Mouse (Mus musculus) layer of hippocampus, adult 8-10 months (tissue): ENCODE measurements around the gene Rasgrp4. TPM values are rescaled to one million over a fixed set of nuclear protein-coding genes. Genes with fewer than 3 reads are reported as not detected.

Source experiments
- DNase-seq, 2 experiments: peaks; one replicate each; pipeline ENCODE4 v3.0.0; 2022; ENCODE audit warnings: low spot score in 2 of 2
- total RNA-seq, 4 experiments: library from RNA; stranded (reverse); gene quantifications; 2 replicates each; pipeline ENCODE4 v1.2.4; 2022

Rasgrp4 gene
- total RNA-seq, 4 experiments from 2014 or later, result 0.72 to 2.3 (median 0.93) TPM

DNA sequence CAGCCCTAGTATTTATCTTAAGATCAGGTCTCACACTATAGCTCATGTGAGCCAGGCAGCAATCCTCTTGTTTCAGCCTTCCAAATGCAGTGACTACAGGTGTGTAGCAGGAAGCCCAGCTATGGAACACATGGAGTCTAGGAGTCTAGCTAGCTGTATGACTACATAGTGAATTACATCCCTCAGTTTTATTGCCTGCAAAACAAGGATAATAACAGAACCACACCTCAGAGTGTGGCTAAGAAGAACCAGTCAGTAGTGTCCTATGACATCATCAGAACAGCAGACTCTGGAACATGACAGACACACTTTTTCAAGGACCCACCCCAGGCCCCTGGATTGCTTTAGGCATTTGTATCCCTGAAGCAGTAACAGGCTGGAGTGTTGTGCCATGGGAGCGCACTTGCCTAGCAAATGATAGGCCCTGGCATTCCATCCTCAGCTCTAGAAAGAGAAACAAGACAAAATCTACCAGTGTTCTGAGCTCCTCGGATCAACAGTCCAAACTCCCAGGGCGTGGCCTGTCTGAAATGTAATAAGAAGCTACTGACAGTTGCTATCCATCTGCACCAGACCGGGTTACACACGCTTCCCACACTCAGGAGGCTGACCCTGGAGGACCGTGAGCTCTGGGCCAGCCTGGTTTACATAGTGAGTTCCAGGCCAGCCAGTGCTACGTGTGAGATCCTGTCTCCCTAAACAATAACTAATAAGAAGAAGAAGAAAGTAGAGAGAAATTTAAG lies 12.1 kb downstream of the Rasgrp4 start:
- no peak for DNase-seq

DNA sequence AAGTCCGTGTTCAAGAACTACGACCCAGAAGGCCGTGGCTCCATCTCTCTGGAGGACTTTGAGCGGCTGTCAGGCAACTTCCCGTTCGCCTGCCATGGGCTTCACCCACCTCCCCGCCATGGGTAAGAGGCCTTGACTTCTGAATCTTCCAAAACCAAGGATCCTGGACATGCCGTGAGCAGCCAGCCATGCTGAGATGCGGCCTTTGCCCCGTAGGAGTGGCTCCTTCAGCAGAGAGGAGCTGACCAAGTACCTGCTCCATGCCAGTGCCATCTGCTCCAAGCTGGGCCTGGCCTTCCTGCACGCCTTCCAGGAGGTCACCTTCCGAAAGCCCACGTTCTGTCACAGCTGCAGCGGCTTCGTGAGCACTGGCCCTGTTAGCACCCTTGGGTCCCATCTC lies 14.1 kb downstream of the Rasgrp4 start:
- no peak for DNase-seq

DNA sequence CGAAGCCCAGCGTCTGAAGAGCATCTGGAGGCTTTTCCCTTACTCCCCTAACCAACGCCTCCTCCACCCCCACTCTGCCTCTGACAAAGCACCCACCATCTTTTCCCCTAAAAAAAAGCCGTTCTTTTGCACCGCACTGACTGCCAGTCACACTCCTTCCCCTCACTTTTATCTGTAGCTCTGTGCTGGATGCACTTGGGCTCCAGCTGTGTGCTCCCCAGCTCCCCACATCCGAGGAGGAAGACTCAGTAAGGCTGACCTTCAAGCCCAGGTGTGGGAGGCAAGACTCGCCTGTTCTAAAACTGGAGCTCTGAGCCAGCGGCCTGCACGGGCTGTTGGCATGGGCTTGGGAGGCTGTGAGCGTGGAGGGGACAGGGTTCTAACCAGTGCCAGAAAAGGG lies 16.8 kb downstream of the Rasgrp4 start:
- DNase-seq, result no peak

DNA sequence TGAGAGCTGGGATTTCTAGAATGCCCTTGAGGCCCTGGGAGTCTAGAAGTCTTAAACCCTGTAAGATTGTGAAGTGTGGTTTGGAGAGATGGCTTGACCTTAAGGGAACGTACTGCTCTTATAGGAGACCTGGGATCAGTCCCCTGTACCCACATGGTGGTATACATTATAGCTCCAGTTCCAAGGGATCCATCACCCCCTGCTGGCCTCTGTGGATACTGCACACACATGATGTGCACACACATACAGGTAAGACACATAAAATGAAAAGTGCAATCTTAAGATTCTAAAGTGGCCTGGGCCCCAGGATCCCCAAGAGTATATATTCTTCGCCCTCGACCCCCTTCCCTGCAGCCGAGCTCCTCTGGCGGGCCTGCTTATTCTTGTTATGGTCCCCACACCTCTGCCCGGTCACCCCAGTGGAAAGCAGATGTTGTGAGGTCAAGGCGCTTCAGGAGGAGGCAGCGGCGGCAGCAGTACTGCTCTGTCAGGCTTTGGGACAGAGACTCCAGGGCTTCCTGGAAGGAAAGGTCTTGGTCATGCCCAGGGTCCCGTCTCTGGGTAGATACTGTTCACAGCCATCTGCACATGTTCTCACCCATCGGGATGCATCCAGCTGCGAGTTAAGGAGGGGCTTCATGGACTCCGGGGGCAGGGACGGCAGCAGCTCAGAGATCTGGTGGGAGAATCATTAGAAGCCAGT lies 19.5 kb downstream of the Rasgrp4 start:
- no peak for DNase-seq

DNA sequence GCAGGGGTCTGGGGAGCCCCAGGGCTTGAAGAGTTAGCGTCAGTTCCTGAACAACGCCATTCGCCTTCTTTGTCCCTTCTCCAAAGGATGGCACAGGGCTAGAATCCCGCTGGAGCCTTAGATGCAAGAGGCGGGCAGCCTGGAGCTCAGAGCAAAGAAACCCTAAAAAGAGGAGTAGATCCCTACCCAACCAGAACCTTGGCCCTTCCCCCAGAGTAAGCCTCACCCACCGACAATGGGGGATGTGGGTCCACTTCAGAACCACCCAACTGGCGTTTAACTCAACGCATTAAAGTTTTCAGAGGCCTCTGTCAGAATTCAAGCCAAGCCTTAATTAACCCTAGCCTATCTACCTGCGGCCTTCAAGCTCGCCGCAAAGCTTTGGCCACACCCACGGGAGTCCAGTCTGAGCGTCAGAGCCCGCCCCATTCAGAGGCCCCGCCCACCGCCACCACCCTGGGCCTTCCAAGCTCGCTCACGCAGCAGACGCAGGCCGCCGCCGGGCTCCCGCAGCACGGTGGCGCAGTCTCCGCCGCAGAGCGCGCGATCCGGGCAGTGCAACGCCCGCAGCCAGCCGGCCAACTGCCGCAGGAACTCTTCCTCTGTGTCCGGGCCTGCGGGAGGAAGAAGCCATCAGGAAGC lies 20.7 kb downstream of the Rasgrp4 start:
- DNase-seq, result peak; percentile 78 to 86

DNA sequence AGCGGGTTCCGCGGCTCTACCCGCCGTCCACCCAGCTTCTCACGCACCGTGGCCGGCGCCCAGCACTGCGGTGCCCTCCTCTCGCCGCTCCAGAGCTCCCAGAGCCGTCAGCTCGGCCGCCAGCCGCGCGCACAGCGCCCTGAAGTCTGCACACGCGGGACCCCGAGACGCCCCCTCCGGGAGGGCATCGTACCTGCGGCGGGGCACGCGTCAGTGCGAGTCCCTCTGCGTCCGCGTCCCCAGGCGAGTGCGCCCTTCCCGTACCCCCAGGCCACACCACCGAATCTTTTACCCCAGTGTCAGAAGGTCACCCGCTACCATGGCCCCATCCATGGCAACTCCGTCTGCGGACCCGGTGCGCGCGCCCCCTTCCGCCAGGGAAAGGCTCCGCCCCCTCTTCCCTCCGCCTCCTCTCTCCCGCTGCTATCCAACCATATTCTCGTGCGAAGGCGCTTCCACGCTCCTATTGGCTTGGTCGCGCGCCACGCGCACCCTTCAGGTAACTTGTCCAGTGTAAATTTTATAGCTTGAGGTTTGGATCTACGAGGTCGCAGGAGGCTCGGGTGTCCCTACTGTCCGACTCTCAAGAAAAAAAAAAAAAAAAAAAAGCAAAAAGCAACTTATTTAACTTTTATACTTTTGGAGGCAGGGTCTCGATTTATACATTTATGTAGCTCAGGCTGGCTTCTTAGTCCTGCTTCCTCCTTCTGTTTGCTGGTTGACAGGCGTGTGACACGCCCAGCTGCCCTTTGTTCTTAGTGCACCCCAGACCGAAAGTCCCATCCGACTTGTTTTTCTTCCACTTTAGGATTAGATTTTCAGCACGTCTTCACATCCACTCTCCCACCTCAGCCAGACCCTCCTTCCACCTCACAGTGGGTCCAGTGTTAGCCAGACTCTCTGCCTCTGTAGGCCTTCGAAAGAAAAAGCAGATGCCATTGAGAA lies 21.5 kb downstream of the Rasgrp4 start, which contains the start of gene Fam98c:
TSS of gene Fam98c (minus strand) at position 397 of the 945 bp plus-strand sequence.
- peak; percentile 80 to 82 for DNase-seq

DNA sequence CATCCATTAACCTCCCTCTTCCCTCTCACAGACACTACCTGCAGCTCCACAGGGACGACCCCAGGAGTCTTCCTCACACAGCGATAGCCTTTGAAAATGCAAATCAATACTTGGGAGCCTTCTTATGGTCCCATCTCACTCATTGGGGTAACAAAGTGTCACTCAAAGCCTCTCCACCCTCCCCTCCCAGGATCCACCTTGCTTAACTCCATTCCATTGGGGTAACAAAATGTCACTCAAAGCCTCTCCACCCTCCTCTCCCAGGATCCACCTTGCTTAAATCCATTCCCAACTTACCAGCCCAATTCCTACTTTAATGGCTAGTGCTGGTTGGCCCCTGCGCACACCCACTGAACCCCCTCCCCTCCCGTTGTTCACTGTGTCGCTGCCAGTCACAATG lies 23.6 kb downstream of the Rasgrp4 start:
- DNase-seq, result no peak

DNA sequence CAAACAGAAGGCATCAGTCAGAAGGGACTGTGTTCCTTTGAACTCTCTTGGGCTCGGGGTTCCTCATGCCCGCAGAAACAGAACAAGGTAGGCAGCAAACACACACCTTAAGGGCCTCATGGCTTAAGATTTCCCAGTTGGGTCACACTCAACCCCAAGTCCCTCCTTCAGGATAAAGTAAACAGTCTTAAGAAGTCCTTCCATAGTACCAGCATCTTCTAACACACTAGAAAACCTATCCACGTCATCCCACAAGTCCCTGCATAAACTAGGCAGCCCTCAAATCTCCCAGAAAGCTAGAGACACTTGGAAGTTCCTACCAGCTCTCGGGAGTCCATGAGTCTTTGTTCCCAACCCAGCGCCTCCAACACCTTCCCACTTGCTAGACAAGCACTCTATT lies 27.6 kb downstream of the Rasgrp4 start:
- no peak for DNase-seq

DNA sequence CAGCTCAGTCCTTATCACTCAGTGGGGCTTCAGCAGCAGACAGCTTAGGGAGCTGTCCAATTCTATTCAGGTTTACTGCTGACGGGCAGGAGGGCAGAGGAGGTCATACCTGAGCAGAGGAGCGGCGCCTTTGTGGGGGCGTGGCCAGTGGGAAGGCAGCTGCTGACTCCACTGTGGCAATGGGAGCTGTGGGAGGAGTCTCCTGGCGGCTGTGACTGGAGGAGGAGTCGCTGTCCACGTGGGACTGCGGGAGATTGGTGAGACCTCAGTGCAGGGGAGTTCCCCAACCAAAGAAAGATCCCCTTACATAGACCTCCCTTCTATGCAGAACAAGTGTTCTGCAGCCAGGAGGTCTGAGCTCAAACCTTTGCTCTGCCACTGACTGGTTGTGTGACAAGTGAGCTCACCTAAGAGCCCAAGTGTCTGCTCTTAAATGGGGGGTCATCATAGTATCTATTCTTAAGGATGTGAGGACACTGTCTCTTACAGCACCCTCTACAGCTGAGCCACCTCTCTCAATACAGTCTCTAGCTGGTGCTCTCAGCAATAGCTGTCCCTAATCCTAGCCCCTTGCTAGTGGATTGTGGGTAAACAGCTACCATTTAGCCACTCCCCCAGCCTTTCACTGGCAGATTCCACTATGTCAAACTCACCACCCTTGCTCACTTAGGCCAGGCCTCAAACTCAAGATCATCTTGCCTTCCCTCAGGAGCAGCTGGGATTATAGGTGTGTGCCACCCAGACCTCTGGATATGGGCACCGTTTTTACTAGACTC lies 28.3 kb downstream of the Rasgrp4 start:
- no peak for DNase-seq

DNA sequence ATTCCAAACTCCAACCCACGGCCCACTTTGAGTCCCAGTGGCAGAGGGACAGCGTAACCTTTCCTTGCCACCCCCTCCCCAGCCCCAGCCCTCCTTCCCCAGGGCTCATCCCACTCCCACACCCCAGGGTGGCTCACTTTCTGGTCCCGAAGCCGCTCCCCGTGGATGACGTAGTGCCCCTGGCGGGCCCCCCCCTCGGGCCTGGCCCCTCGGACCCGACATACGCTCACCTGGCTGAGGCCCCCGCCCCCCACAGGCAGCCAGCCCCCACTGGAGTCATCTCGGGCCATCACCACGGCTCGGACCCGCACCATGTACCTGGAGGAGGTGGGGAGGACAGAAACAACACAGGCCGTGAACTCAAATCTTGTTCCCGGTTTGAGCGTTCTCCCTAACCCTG lies 33.0 kb downstream of the Rasgrp4 start:
- no peak for DNase-seq

DNA sequence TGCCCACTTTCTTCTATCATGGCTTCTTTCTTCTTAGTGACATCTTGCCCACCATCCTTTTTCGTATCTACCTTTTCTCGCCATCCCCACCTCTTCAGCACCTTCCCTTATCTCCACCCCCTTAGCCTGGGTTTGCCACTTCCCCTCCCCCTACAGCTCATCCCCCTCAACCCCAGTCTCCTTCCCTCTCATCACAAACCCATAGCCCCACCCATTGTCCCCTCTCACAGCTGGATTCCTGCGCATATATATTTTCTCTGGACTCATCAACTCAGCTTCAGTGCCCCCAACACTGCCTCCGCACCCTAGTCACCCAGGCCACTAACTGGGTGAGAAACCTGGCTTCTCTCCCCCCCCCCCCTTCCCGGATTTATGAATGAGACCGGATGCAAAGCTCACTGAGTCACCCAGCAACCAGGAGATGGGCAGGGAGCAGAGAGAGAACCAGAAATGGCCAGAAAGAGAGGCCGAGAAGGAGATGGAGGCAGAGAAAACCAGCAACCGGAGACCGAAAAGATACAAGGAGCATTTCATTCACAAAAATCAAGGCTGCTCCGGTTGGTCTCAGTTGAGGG lies 33.6 kb downstream of the Rasgrp4 start:
- no peak for DNase-seq

DNA sequence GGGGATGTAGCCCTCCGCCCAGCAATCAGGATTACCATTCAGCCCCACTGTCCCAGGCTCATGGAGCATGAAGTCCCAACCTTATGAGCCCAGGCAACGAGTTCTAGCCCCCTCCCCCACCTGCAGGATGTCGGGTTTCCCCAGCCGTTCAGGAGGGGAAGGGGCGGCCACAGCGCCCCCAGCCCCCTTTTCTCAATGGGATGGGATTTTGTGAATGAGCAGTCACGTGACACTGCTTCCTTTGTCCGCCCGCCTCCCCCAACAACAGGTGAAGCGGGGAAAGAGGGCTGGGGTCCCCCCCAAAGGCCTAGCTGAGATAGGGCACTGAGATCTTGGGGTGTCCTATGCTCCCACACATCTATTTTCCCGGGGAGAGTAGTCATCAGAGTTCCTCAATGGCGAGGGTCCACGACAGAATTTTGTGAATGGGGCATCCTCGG lies 34.2 kb downstream of the Rasgrp4 start:
- no peak for DNase-seq

DNA sequence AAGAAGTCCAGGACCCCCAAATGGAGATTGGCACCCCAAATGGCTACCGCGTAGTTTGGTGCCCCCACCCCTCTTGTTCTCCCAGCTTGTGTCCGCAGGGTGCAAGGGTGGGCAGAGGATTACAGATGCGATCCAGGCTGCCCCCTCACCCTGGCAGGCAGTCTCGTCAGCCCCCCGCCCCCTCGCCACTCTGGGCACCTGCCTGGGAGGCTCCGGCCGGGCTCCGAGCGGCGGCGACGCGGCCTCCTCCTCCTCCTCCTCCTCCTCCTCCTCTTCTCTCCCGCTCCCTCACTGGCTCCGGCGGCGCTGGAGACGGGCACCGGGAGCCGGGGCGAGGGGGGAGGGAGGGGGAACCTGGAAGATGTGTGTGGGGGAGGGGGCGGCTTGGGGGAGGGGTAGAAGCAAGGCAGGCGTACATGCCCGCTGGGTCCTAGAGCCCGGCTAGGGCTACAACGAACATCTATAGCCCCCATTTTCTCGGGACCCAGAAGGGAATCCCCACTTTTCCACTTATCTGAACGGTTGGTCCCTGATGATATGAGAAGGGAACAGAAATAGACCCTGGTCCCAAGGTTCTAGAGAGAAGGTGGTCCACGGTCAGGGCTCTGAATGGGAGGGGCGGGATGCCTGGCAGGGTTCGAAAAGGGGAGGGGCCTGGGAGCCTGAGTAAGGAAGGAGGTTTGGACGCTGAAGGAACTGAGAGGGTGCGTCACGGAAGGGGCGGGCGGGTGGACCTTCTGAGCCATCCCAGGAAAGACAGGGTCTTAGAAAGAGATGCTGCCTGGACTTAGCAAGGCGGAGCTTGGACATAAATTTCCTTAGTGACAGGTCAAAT lies 34.8 kb downstream of the Rasgrp4 start:
- DNase-seq, result peak; percentile 76

DNA sequence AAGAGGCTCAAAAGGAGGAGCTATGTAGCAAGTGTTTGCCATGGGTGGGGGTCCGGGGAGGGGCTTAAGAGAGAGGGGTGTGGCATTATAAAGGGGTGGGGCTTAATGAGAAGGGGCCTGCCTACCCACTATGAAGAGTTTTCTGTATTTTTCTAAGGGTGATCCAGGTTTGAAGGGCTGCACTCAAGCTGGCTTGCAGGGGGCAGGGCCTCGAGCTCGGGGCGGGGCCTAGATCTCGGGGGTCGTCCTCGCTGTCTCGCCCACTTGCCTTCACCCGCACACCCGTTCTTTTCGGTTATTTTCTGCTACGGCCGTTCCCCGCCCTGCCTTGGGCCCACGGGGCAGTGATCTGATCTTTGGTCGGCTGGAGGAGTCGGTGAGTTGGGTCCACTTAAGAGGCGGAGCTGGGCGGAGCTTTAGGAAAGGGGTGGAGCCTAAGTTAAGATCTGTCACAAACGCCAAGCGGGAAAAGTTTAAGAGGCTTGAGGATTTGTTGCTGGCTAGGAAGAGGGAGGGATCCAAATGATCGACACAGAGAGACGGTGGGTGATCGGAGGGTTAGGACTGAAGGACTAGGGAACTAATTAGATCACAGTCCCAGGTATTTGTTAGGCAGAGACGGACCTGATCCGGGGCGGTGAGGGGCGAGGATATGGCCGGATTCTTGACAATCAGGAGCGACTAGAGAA lies 35.6 kb downstream of the Rasgrp4 start, which contains the start of the genes Ggn and Spred3:
TSS of gene Ggn (plus strand) at position 145 of the 689 bp plus-strand sequence.
TSS of gene Spred3 (minus strand) at position 346 of the 689 bp plus-strand sequence.
- DNase-seq, result no peak

DNA sequence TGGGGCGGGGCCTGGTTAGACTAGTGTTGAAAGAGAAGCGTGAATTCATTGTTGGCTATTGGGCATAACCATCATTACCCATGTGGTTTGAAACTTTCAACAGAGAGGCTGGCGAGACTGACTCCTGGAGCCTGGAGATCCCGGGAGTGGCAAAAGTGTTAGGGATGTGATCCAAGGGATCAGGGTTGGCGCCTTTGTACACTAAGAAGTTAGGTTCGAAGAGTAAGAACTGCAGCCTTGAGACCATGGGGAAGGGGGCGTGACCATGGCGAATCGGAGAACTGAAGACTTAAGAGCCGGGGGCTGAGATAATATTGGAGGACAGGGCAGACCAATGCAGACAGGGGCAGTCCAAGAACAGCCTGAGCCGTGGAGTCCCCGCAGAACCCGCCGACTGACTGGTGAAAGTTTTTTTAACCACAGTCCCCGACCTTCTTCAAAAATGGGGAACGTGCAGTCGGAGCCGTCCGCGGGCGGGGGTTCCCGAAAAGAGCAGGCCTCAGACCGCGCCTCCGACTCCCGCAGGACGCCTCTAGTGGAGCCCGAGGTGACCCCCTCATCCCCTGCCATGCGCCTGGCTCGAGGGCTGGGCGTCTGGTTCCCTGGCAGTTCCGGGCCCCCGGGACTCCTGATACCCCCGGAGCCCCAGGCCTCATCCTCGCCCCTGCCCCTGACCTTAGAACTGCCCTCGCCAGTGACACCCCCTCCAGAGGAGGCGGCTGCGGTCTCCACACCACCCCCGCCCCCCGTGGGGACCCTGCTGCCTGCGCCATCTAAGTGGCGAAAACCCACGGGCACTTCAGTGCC lies 36.3 kb downstream of the Rasgrp4 start:
- DNase-seq, result no peak

DNA sequence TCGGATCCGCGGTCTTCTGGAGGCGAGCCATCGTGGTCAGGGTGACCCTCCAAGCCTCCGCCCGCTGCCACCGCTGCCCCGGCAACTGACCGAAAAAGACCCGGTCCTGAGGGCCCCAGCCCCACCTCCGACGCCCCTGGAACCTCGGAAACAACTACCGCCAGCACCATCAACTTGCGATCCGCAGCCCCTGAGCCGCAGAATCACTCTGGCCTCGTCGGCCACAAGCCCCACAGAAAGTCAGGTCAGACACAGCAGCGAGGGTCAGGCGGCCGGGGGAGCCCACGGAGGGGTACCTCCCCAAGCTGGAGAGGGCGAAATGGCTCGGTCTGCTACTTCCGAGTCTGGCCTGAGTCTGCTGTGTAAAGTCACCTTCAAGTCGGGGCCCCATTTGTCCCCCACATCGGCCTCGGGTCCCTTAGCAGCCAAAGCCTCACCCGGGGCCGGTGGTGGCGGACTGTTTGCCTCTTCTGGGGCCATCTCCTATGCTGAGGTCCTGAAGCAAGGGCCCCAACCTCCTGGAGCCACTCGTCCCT lies 37.0 kb downstream of the Rasgrp4 start:
- DNase-seq, result no peak

DNA sequence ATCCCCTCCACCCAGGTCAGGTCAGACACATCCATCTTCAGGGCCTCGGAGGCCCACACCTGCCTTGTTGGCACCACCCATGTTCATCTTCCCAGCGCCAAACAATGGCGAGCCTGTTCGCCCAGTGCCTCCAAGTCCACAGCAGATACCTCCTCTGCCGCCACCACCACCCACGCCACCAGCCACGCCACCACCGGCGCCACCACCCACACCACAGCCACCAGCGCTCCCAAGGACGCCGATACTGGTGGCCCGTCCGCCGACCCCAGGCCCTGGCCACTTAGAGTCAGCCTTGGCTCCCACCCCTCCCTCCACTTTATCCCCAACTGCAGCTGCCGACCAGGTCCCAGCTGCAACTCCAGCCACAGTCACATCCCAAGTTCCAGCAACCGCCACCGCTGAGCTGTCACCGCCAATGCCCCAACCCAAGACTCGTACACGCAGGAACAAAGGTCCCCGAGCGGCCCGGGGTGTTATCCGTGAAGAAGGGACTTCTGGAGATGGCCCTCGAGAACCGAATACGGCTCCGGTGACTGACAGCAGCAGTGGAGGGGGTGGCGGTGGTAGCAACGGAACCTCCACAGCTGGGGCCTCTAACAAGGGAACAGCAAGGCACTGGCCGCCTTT lies 37.9 kb downstream of the Rasgrp4 start:
- DNase-seq, result no peak
